Mouse (Mus musculus): Measurements from ENCODE around the gene Phf3.
"Not testable (repeated sequence)": the region's sequence is repeated elsewhere in the genome, so short reads cannot be mapped to it uniquely, and the experiment has no call there.

DNA sequence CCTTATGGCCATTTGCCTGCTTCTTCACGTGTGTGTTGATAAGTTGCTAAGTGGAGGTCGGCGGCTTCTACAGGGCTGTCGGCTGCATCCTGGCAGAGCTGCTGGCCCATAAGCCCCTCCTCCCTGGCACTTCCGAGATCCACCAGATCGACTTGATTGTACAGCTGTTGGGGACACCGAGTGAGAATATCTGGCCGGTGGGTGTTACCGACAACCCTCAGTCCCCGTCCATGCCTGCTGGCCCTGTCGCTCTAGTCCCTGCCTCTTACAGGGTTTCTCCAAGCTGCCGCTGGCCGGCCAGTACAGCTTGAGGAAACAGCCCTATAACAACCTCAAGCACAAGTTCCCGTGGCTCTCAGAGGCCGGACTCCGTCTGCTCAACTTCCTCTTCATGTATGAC is 103.1 kb downstream of the Phf3 start:
- TF ChIP-seq CTCF (IDR thresholded peaks at IDR 0.05; ENCODE audit: borderline replicate concordance, control insufficient read depth, extremely low read depth, insufficient read depth, low read length, poor library complexity); POLR2A (IDR thresholded peaks at IDR 0.05; ENCODE audit: control insufficient read depth, extremely low read depth, insufficient read depth, low read length, poor library complexity): not testable (repeated sequence)
